Mouse (Mus musculus) cerebellum, postnatal 10 days (tissue): ENCODE data around the gene 5430402E10Rik.
"Not testable (repeated sequence)": the region's sequence is repeated elsewhere in the genome, so short reads cannot be mapped to it uniquely, and the experiment has no call there.

Experiments used
- DNase-seq, 2 experiments: peaks; one replicate each; pipeline ENCODE4 v3.0.0; 2021; ENCODE audit warnings: mixed read lengths in 2 of 2

The 5430402E10Rik gene

DNA sequence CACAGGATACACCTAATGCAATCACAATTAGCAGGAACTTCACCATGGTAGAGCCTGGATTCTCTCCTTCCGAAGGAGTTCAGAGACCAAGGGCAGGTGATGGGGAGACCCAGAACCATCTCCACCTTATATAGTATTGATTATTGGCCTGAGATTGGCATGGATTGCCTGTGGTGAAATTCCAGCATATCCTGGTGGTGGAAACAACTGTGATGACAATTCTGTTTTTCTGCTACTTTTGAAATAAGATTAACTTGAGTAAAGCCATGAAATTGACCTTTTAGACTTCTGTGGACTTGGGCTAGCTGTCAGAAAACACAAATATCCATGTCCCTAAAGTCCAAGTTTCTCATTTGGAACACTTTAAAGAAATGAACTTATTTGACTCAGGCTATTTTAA lies at the start of gene 5430402E10Rik:
Gene 5430402E10Rik, minus strand, starts transcription at position 101 of the 400 bp plus-strand sequence.
- DNase-seq, result not testable (repeated sequence)

DNA sequence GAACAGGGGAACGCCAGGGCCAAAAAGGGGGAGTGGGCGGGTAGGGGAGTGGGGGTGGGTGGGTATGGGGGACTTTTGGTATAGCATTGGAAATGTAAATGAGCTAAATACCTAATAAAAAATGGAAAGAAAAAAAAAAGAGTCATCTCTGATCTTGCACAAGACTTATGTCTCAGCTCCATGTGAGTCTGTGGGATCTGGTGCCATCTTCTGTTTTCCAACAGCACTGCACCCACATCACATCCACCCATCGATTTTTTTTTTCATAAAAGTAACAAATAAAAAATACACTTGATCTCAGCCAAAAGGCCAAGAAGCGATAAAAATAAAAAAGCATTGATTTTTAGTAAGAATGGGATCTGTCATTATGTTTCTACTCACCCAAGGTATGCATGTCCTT lies 44.8 kb downstream of the 5430402E10Rik start:
- DNase-seq, result not testable (repeated sequence)
